Mouse (Mus musculus): ENCODE measurements around the gene Chia1. TPM values are rescaled to one million over a fixed set of nuclear protein-coding genes. Genes with fewer than 3 reads are reported as not detected.
"Not testable (repeated sequence)": the region's sequence is repeated elsewhere in the genome, so short reads cannot be mapped to it uniquely, and the experiment has no call there.

Chia1 gene
- under 1 TPM; 0.62 to 0.86 TPM for total RNA-seq (2021)

DNA sequence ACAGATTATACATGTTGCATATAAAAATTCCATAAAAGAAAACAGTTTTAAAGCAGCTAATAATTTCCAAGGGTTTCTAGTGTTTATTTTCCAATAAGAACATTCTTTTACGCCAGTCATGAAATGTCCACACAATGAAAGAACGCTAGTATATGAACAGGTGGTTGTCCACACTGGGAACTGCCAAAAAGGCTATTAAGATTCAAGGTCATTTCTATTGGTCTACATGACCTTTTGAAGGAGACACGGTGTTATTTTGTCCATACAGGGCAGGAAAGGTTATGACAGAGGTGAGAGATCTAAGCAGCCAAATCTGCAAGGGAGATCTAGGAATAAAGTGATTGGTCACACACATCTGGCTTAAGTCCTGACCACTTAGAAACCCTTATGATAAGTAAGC, at the start of gene Chia1:
Chia1 (plus strand) TSS at position 301 of the 400 bp plus-strand sequence.
- no peak for DNase-seq (ENCODE audit: low spot score in 2 of 2)
- intact Hi-C loops (cut with DNase I) = no loop called here

GRCm38 (mm10) chr3:106067707-106068106, 45.3 kb upstream of the Chia1 start:
- intact Hi-C loops (cut with DNase I); DNase-seq (ENCODE audit: low spot score in 2 of 2): not testable (repeated sequence)

GRCm38 (mm10) chr3:106070994-106071393, 42.0 kb upstream of the Chia1 start:
- DNase-seq (ENCODE audit: low spot score in 2 of 2) = no peak
- intact Hi-C loops (cut with DNase I) = no loop called here

- no peak for DNase-seq (ENCODE audit: low spot score in 2 of 2)
- intact Hi-C loops (cut with DNase I) = no loop called here
These were observed 38.2 kb upstream of the Chia1 start for GRCm38 (mm10) chr3:106074824-106075223.

GRCm38 (mm10) chr3:106126999-106127398, 14.0 kb downstream of the Chia1 start:
- intact Hi-C loops (cut with DNase I) = no loop called here
- no peak for DNase-seq (ENCODE audit: low spot score in 2 of 2)

DNA sequence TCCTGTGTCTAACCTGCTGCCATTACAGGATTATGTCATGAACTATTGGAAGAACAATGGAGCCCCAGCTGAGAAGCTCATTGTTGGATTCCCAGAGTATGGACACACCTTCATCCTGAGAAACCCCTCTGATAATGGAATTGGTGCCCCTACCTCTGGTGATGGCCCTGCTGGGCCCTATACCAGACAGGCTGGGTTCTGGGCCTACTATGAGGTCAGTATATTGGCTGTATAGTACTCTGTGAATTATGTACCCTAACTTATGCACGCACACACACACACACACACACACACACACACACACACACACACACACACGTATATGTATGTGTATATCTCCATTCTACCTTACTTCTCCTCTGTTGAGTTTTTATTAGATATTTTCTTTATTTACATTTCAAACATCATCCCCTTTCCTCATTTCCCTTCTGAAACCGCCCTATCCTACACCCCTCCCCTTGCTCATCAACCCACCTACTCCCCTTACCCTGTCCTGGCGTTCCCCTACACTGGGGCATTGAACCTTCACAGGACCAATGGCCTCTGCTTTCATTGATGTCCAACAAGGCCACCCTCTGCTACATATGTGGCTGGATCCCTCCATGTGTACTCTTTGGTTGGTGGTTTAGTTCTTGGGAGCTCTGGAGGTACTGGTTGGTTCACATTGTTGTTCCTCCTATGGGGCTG, 15.9 kb downstream of the Chia1 start:
- intact Hi-C loops (cut with DNase I) = no loop called here
- DNase-seq (ENCODE audit: low spot score in 2 of 2) = no peak

DNA sequence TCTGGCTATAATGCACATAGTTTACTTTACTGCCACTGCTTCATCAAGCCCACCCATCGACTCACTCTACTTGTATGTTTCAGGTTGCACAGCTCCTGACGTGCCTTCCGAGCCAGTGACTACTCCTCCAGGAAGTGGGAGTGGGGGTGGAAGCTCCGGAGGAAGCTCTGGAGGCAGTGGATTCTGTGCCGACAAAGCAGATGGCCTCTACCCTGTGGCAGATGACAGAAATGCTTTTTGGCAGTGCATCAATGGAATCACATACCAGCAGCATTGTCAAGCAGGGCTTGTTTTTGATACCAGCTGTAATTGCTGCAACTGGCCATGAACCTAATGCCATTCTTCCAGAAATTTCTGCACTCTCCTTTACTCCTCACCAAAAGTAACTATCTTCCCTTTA, 18.7 kb downstream of the Chia1 start:
- intact Hi-C loops (cut with DNase I) = no loop called here
- peak; percentile 70 to 74 for DNase-seq (ENCODE audit: low spot score in 2 of 2)

DNA sequence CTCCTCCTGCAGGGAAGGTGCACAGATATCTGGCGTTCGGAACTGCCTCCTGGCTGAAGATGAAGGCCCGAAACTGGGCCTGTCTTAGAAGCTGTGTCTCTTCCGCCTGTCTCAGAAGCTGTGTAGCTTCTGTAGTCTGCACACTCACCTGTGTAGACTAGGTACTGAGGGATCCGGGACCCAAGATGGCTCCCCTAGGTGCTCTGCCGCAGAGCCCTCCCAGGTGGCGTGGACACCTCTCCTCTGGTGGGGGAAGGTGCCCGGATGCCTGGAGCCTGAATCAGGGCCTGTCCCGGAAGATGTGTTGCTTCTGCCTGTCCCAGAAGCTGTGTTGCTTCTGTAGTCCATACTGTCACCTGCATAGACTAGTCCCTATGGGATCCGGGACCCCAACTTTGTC, 31.1 kb downstream of the Chia1 start:
- intact Hi-C loops (cut with DNase I) = no loop called here

DNA sequence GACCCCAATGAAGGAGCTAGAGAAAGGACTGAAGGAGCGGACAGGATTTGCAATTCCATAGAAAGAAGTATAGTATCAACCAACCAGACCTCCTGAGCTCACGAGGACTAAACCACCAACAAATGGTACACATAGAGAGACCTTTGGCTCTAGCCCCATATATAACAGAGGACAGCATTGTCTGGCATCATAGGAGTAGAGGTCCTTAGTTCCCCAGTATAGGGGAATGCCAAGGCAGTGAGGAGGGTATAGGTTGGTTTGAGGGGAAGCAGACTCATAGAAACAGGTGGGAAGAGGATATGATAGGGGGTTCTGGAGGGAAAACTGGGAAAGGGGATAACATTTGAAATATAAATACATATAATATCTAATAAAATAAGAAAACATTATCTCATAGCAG, 41.4 kb downstream of the Chia1 start:
- DNase-seq (ENCODE audit: low spot score in 2 of 2) = no peak
- intact Hi-C loops (cut with DNase I) = no loop called here

More for the DNA sequence above, 31.1 kb downstream of the Chia1 start:
- no peak for DNase-seq (ENCODE audit: low spot score in 2 of 2)

DNA sequence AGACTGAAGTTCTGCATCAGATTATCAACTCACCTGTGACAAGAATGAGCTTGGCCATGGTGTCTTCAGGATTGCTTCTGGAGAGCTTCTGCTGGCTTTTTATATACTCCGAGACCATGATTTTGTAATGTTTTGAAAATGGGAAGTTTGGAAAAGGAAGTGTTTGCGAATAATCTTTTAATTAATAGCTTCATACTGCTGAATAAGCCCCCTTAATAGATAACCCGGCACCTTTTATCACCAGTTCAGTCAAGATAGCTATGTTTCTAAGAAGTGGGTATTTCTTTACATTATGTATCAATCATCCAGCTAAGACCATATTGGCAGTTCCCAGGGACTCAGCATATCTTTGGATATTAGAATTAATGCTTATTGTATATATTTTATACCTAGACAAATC, 54.4 kb downstream of the Chia1 start, which contains the start of gene Chil3:
Chil3 (minus strand) TSS at position 101 of the 400 bp plus-strand sequence.
- intact Hi-C loops (cut with DNase I) = no loop called here
- DNase-seq (ENCODE audit: low spot score in 2 of 2) = no peak

DNA sequence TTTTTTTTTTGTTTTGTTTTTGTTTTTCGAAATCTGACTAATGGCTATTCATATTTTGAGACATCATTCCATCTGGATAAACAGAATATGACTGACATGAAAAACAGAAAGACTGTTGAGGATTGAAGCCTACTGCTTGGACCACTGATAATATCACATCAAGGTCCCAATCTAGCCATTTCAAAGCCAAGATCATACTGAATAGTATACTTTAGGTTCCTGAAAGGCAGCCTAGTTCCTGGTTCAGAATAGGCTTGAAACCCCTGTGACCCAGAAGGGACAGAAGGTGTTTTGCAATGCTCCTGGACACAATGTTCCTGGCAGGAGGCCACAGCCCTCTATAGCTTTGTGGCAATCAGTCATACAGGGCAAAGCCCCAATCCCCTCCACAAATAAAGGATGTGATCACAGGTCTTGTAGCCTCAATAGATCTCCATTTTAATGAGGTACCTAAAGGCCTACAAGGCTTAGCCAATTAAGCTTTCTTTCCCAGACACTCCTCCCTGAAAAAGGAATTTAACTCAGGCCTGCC, 57.6 kb downstream of the Chia1 start:
- intact Hi-C loops (cut with DNase I) = no loop called here
- DNase-seq (ENCODE audit: low spot score in 2 of 2) = no peak

DNA sequence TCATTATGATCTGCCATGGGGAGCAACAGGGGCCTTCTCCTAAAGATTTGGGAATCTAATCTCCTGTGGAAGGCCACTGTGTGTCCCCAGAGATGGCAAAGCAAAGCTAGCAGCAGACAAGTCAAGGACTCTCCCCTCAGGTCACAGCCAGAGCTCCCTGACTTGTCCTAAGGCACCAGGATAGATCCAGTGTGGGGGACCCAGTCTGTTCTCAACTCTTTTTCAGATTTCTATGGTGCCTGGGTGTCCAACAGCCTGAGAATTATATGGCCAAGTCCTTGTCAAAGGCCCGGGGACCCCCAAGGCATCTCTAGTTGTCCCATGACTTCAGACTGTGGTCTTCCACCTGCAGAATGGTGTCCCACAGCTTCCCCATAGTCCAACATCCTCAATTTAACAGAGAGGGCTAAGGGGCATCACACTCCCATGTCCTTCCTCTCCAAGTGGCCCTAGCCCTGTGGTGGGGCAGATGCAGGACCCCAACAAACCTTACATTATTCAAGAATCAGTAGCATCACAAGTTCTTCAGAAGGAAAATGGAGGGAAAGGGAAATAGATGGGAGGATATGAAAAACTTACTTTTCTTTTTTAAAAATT, 58.2 kb downstream of the Chia1 start:
- intact Hi-C loops (cut with DNase I) = no loop called here
- no peak for DNase-seq (ENCODE audit: low spot score in 2 of 2)

GRCm38 (mm10) chr3:106172506-106172905, 59.5 kb downstream of the Chia1 start:
- intact Hi-C loops (cut with DNase I); DNase-seq (ENCODE audit: low spot score in 2 of 2): not testable (repeated sequence)

GRCm38 (mm10) chr3:106174971-106175370, 61.9 kb downstream of the Chia1 start:
- intact Hi-C loops (cut with DNase I); DNase-seq (ENCODE audit: low spot score in 2 of 2): not testable (repeated sequence)

DNA sequence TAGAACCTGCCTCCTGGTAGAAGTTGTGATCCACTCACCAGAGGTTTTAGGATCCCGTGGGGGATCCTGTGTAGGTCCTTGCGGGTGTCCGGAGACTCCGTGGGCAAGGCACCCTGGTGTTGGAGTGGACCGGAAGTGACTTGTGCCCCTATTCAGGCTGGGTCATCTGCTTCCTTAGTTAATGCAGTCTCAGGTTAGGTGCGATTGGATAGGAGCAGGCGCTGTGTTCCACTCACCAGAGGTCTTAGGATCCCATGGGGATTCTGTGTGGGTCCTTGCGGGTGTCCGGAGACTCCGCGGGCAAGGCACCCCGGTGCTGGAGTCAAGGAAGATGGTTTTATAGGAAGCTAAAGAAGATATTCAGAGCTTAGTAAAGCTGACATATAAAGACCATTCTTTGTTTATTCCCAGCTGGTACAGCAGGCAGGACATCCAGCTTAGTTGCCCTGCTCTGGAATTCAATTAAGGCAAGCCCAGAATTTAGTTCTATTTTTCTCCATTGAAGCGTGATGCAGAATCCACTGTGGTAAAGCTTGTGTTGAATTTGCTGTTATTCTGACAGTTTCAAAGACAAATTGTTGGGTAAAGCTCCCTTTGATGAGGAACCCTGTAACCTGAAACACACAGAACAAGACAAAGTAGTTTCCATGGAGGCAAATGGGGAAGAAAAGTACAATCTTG, 64.6 kb downstream of the Chia1 start:
- intact Hi-C loops (cut with DNase I) = no loop called here
- DNase-seq (ENCODE audit: low spot score in 2 of 2) = no peak

Other genes starting within 250 kb of the Chia1 start
- gene Adora3, start 242.4 kb upstream of the Chia1 start, total RNA-seq (2021) = 1 to 10 TPM in 1 of 2 experiments, under 1 TPM in 1; 0.81 to 1.3 TPM
- not detected for gene Tmigd3, start 242.3 kb upstream of the Chia1 start, total RNA-seq (2021)
- 1 to 10 TPM; 1.4 to 1.8 TPM for gene I830077J02Rik, start 180.6 kb upstream of the Chia1 start, total RNA-seq (2021)
- gene Wdr77, start 153.9 kb upstream of the Chia1 start, total RNA-seq (2021) = 10 to 100 TPM; 46.9 to 50.7 TPM
- gene Atp5f1, start 153.1 kb upstream of the Chia1 start, total RNA-seq (2021) = 100 to 1,000 TPM; 256 to 269 TPM
- 1 to 10 TPM; 1.1 to 4.9 TPM for gene Ovgp1, start 139.5 kb upstream of the Chia1 start, total RNA-seq (2021)
- not detected for gene Pifo, start 98.6 kb upstream of the Chia1 start, total RNA-seq (2021)
- not detected for gene Chil5, start 80.4 kb upstream of the Chia1 start, total RNA-seq (2021)
- not detected for gene Chil3, start 54.3 kb downstream of the Chia1 start, total RNA-seq (2021)
- not detected for gene Chil4, start 106.3 kb downstream of the Chia1 start, total RNA-seq (2021)